8 mouse cellular contexts compared by ENCODE assay signal in the genomic region with DNA sequence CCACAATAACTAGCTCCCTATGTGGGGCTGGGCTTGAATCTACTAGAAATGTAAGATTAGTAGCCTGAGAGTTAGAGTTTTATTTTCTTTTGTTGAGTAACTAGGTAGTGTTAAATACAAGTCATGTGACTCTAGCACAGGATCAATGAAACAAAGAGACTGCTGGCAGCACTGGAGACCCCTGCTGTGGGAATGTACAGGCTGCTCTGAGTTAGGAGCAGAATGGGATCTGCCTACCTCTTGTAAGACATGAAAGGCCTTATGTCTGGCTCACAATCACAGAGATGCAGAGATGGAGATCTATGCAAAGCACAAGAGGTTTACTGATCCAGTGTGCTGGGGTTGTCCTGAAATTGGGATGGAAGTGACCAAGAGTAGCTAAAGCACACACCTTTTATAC.
DNase-seq lines count a peak whose midpoint lies in the region; ATAC-seq and TF ChIP-seq lines count a peak whose summit lies in the region.
"Not testable (repeated sequence)": the region's sequence is repeated elsewhere in the genome, so short reads cannot be mapped to it uniquely, and the experiment has no call there.

No protein-coding gene starts in this region.

- not testable (repeated sequence) for H3K9ac ChIP-seq in forebrain, embryonic 11.5 days (ENCODE audit: low read length); forebrain, embryonic 13.5 days; forebrain, embryonic 14.5 days (ENCODE audit: low read length); midbrain, embryonic 14.5 days (replicated peaks; ENCODE audit: low read length); midbrain, embryonic 15.5 days

- not testable (repeated sequence) for H3K4me3 ChIP-seq in forebrain, embryonic 11.5 days (ENCODE audit: low read depth, low read length); forebrain, embryonic 13.5 days; forebrain, embryonic 14.5 days (ENCODE audit: low read depth, low read length); midbrain, embryonic 14.5 days (replicated peaks; ENCODE audit: low read depth, low read length); midbrain, embryonic 15.5 days

- not testable (repeated sequence) for H3K4me2 ChIP-seq in forebrain, embryonic 11.5 days (ENCODE audit: low read depth, low read length, severe bottlenecking); forebrain, embryonic 13.5 days; forebrain, embryonic 14.5 days (ENCODE audit: low read length); midbrain, embryonic 14.5 days (ENCODE audit: low read length); midbrain, embryonic 15.5 days

- peak; percentile 3 for DNase-seq in ZHBTc4 (ENCODE audit: low read depth, low spot score)
- DNase-seq in brain, adult 2 months (ENCODE audit: low read depth, low spot score) = peak; percentile 1
- peak; percentile 19 for DNase-seq in brain, embryonic 14.5 days (ENCODE audit: low read depth)
- DNase-seq in forebrain, embryonic 11.5 days (ENCODE audit: low spot score) = not testable (repeated sequence)
- peak; percentile 1 for DNase-seq in forebrain, embryonic 14.5 days (ENCODE audit: low spot score)
- DNase-seq in midbrain, embryonic 14.5 days = peak; percentile 1

- not testable (repeated sequence) for H3K4me1 ChIP-seq in forebrain, embryonic 11.5 days (replicated peaks; ENCODE audit: control insufficient read depth, insufficient read depth, low read length); forebrain, embryonic 13.5 days; forebrain, embryonic 14.5 days (ENCODE audit: control insufficient read depth, insufficient read depth, low read length); midbrain, embryonic 14.5 days (ENCODE audit: control insufficient read depth, insufficient read depth, low read length); midbrain, embryonic 15.5 days

- H3K9me3 ChIP-seq in forebrain, embryonic 11.5 days (ENCODE audit: control insufficient read depth, low read length); forebrain, embryonic 13.5 days (replicated peaks); forebrain, embryonic 14.5 days (replicated peaks; ENCODE audit: control insufficient read depth, low read length); midbrain, embryonic 14.5 days (ENCODE audit: control insufficient read depth, low read length); midbrain, embryonic 15.5 days: not testable (repeated sequence)

- not testable (repeated sequence) for TF ChIP-seq CTCF in brain, embryonic 14.5 days (IDR thresholded peaks at IDR 0.05; ENCODE audit: borderline replicate concordance, extremely low read depth, insufficient read depth, insufficient read length)

- not testable (repeated sequence) for H3K27me3 ChIP-seq in forebrain, embryonic 11.5 days (ENCODE audit: control insufficient read depth, insufficient read depth, low read length); forebrain, embryonic 13.5 days; forebrain, embryonic 14.5 days (replicated peaks; ENCODE audit: control insufficient read depth, insufficient read depth, low read length); midbrain, embryonic 14.5 days (ENCODE audit: control insufficient read depth, insufficient read depth, low read length); midbrain, embryonic 15.5 days (replicated peaks)

- not testable (repeated sequence) for H3K27ac ChIP-seq in forebrain, embryonic 11.5 days (ENCODE audit: low read depth, low read length); forebrain, embryonic 13.5 days; forebrain, embryonic 14.5 days (ENCODE audit: low read depth, low read length); midbrain, embryonic 14.5 days (replicated peaks; ENCODE audit: low read depth, low read length); midbrain, embryonic 15.5 days

- not testable (repeated sequence) for TF ChIP-seq POLR2A in brain, embryonic 14.5 days (IDR thresholded peaks at IDR 0.05; ENCODE audit: borderline replicate concordance, extremely low read depth, insufficient read depth, insufficient read length, poor library complexity, severe bottlenecking)

- peak; percentile 63; the same call in 1 of the 2 replicates for ATAC-seq in forebrain, embryonic 11.5 days (replicated peaks; ENCODE audit: low FRiP score)
- peak; percentile 45; the same call in 1 of the 2 replicates for ATAC-seq in forebrain, embryonic 13.5 days
- ATAC-seq in forebrain, embryonic 14.5 days = 0 out of 2 replicates have a peak, but pooled peaks have one; percentile 46
- not testable (repeated sequence) for ATAC-seq in midbrain, embryonic 14.5 days (ENCODE audit: low FRiP score, low TSS enrichment)
- peak; percentile 60; the same call in 1 of the 2 replicates for ATAC-seq in midbrain, embryonic 15.5 days (replicated peaks)

- not testable (repeated sequence) for H3K36me3 ChIP-seq in forebrain, embryonic 11.5 days (ENCODE audit: control insufficient read depth, insufficient read depth, low read length); forebrain, embryonic 13.5 days (ENCODE audit: poor library complexity, severe bottlenecking); forebrain, embryonic 14.5 days (ENCODE audit: control insufficient read depth, insufficient read depth, low read length); midbrain, embryonic 14.5 days (ENCODE audit: control insufficient read depth, insufficient read depth, low read length); midbrain, embryonic 15.5 days (replicated peaks)
